Mouse (Mus musculus) CH12F3 (cell line): ENCODE data around the gene Acap1.

ENCODE experiments used
- in situ Hi-C: fragments of 300-500 bp; cut with MboI; formaldehyde crosslinking; loops from 2 replicates; pipeline ENCODE4 v1.14.3; 2020; ENCODE audit warnings: low sequenced_read_pairs

Gene Acap1

GRCm38 (mm10) chr11:69904311-69904710 lies 9.0 kb upstream of the Acap1 start:
- in situ Hi-C loops = no loop called here

DNA sequence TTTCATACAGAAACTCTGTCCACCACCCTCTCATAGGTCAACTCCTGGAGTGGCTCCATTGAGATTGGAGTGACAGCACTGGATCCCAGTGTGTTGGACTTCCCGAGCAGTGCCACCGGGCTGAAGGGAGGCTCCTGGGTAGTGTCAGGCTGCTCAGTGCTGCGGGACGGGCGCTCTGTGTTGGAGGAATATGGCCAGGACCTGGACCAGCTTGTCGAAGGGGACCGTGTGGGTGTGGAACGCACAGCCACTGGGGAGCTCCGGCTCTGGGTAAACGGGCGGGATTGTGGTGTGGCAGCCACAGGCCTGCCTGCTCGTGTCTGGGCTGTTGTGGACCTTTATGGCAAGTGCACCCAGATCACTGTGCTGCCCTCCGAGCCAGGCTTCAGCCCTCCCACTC lies 7.6 kb upstream of the Acap1 start:
- in situ Hi-C loops = no loop called here

DNA sequence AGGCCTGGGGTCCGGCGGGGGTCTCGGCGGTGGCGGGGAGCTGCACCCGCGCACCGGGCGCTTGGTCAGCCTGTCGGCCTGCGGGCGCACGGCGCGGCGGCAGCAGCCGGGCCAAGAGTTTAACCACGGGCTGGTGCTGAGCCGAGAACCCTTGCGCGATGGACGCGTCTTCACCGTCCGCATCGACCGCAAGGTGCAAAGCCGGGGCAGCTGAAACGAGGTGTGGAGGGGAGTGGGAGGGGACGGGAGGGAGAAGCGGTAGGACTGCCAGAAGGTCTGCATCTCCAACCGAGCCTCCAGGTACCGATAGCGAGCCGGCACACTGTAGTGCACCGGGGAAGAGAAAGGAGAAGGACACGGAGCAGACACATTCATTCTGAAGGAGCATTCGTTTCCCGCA lies 6.7 kb upstream of the Acap1 start:
- in situ Hi-C loops = no loop called here

DNA sequence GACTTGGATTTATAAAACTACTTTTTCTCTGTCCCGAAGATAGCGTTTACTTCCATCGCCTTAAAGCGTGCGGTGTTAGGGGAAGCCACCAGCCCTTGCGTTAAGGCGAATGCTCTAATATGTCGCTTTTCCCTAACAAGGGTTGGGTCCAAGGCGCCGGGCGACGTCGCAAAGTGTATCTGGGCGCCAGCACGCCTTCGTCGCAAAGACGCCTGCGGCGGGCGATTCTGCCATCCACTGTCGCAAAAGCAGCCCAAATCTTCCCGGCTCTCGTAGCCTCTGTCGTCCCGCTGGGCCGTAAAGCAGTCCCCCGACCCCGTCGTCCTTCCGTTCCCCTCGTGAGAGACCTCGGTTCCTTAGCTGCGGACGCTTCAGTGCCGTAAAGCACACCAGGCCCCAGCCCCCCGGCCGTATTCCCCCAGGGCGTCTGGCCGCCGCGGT lies 6.1 kb upstream of the Acap1 start:
- in situ Hi-C loops = no loop called here

GRCm38 (mm10) chr11:69900471-69901405 lies 5.4 kb upstream of the Acap1 start, which contains the start of the genes 2810408A11Rik and Neurl4:
2810408A11Rik (minus strand) TSS chr11:69900987.
Neurl4 (plus strand) TSS chr11:69901072.
- in situ Hi-C loops = no loop called here

DNA sequence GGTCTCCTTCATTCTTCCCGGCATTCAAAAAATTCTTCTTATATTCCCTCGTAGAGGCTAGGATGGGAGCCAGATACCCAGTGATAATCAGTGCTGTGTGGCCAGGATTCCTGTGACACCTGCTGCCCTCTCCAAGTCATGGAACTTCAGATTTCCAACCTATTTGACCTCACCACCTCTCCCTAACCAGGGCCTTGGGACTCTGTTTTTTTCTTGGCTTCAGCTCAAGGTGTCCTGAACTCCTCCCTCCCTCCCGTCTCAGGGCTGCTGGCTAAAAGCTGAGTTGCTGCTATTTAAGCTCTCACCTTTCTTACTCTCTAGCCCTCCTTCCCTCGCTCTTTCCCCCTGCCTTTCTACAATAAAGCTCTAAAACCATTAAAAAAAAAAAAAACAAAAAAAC lies 4.5 kb upstream of the Acap1 start:
- in situ Hi-C loops = no loop called here

DNA sequence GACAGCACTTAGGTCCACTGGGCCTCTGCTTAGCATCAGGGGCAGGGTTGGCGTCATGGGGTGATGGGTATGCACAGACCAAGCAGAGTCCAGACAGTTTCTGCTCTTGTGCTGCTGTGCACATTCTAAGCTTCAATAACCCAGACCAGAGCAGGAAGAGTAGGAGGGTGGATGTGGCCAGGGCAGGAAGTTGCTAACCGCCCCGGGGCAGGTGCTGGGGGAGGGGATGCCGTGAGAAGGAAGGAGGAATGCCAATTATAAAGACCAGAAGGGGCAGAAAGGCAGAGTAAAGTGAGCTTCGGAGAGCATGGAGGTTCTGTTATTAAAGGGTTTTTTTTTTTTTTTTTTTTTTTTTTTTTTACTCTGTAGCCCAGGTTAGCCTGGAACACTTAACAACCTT lies 668 bp downstream of the Acap1 start:
- in situ Hi-C loops = no loop called here

- in situ Hi-C loops = no loop called here
Observed at GRCm38 (mm10) chr11:69891482-69891881, 3.9 kb downstream of the Acap1 start.

- in situ Hi-C loops = no loop called here
Observed at GRCm38 (mm10) chr11:69886907-69887635, 8.3 kb downstream of the Acap1 start.

GRCm38 (mm10) chr11:69884663-69885062 lies 10.7 kb downstream of the Acap1 start:
- in situ Hi-C loops = no loop called here

DNA sequence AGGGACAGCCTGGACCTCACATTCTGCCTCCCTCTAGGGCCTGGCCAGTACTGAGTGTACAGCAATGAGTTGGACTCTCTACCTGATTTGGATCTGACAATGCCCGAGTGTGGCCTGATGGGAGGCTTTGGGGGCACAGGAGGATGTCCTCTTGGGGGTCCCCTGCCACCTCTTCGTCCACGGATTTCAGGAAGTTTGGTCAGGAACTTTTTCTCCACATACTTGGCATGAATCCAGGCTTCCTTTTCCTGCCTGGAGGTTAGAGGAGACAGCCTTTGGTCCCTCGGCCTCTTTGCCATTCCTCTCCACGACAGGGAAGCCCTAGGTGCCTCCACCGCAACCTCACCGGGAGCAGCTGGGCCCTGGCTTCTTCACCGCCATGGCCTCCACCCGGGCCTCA lies 11.1 kb downstream of the Acap1 start:
- in situ Hi-C loops = no loop called here

- in situ Hi-C loops = no loop called here
Observed at GRCm38 (mm10) chr11:69883527-69884151, 11.7 kb downstream of the Acap1 start.

- in situ Hi-C loops = no loop called here
Observed at GRCm38 (mm10) chr11:69883066-69883465, 12.3 kb downstream of the Acap1 start.

DNA sequence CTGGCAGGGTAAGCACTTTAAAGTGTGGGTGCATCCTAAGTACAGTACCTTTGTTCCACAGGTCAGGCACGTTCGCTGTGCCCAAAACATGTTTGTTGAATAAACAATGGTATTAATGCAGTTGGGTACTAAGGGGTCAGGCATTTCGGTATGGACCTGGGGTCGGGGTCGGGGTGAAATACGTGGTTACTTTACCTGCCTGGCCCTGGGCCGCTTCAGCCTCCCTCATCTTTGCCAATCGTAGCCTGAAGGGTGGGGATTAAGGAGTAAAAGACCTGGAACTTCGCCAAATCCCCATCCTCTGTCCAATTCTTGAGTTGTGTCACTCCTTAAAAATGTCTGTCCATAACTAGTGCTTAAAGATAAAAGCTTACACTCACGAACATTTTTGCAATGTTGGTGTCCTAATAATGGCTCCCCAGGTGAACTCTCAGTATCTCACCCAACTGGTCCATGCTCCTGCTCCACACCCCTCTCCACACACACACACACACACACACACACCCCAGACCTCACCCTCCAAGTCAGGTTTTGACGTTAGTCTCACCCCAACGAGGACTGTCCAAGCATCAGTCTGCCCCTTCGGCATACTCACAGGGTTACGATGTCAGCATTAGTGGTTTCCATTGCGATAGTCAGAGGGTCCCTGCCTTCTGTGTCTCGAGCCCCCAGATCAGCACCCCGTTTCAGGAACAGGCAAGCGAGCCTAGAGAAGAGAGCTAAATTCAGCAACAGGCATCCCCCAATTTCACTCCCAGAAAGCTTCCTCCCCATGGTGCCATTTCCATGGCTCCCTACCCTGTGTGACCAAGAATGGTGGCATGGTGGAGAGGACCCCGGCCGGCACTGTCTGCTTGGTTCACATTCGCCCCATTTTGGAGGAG lies 13.3 kb downstream of the Acap1 start:
- in situ Hi-C loops = no loop called here

GRCm38 (mm10) chr11:69880853-69881603 lies 14.3 kb downstream of the Acap1 start, which contains the start of gene Kctd11:
Kctd11 (minus strand) TSS chr11:69881406.
- in situ Hi-C loops = no loop called here

DNA sequence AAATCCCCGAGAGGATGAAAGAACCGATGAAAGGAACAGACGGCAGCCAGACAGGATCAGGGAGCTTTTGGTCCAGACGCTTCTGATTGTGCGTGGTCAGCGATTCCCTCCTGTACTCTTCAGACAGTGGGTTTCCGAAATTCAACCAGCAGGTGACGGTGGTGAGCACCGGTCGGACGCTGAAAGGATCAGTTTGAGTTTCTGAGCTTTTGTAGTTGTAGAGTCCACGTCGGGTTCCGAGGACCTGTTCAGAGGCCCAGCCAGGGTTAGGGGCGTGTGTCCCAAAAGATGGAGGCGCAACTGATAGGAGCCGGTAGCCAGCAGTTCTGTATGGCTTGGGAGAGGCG lies 14.9 kb downstream of the Acap1 start:
- in situ Hi-C loops = no loop called here

GRCm38 (mm10) chr11:69879711-69880110 lies 15.6 kb downstream of the Acap1 start:
- in situ Hi-C loops = loop anchor here (10.0 kb wide), 1 partner anchor 135 kb away; no protein-coding TSS in a partner anchor

GRCm38 (mm10) chr11:69878952-69879351 lies 16.4 kb downstream of the Acap1 start:
- in situ Hi-C loops = loop anchor here (10.0 kb wide), 1 partner anchor 134 kb away; no protein-coding TSS in a partner anchor

DNA sequence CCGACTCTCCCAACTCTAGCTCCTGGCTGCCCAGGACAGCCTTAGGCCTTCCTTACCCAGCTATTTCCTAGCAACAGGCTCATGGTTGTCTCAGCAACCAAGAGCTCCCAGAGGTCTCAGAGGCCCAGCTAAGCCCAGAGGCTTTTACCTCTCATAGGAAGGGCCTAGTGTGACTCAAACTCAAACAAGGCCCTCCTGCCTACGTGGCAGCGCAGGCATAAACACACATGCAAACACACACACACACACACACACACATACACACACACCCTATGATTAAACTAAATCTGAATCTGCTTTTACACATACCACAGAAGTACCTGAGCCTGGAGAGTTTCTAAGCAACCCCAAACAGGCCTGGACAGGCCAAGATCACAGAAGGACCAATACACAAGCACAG lies 16.9 kb downstream of the Acap1 start:
- in situ Hi-C loops = loop anchor here (10.0 kb wide), 1 partner anchor 134 kb away; no protein-coding TSS in a partner anchor
